Mouse (Mus musculus): ENCODE results near the gene Ruvbl2. TPM values are rescaled to one million over a fixed set of nuclear protein-coding genes. Genes with fewer than 3 reads are reported as not detected.

Gene Ruvbl2
- polyA plus RNA-seq, 1 experiment from 2014 or later = 175 TPM

DNA sequence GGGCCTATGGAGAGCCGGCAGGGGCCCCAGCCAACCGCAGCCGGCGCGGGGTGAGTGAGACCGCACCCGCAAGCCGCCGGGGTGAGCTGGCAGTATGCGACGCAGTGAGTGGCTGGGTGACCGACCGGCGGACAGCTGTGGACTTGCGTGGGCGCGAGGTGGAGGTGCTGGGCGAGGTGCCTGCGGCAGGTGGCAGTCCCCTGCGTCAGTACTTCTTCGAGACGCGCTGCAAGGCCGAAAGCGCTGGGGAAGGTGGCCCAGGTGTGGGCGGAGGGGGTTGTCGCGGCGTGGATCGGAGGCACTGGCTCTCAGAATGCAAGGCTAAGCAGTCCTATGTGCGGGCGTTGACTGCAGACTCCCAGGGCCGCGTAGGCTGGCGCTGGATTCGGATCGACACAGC is 22.3 kb downstream of the Ruvbl2 start:
- Histone ChIP-seq H3K9me3 (no peaks in the 10 kb centered on the region), H3K27me3 (peaks cover 98% of the 10 kb centered on the region), H3K27ac (no peak overlapping the region), H3K36me3 (replicated peaks) (0 out of 2 replicates have a peak, but pooled peaks cover 2% of the 10 kb centered on the region), H3K4me1 (peaks cover 18% of the 10 kb centered on the region), H3K4me2 (no peak overlapping the region), H3K4me3 (replicated peaks) (peak overlapping the region; percentile 19; the same call in 1 of the 2 replicates), H3K9ac (no peak overlapping the region)
- WGBS = 13% methylated on average over 37 of the region's 37 CpGs
- no peak for ATAC-seq (ENCODE audit: low FRiP score)

DNA sequence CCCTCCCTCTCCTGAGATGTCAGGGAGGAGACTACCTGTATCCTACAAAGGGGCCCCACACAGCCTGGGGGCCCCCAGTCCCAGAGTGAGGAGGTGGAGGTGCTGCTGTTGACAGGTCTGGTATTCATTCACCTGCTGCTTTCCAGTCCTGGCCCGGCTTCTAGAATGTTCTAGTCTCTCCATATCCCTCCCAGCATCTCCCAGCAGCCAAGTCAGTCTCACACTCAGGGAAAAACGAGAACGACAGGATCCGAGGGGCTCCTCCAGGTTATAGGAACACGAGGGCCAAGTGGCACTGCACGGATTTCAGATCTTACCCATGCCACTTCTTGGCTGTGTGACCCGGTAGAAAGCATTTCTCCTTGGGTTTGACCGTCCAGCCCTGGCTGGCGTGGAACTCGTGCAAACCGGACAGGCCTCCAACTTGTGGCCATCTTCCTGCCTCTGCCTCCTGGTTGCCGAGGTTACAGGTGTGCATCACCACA is 23.1 kb downstream of the Ruvbl2 start:
- Histone ChIP-seq H3K27ac (no peak overlapping the region), H3K9ac (no peak overlapping the region), H3K27me3 (peaks cover 98% of the 10 kb centered on the region), H3K4me1 (peaks cover 18% of the 10 kb centered on the region), H3K9me3 (no peaks in the 10 kb centered on the region), H3K4me2 (no peak overlapping the region), H3K36me3 (replicated peaks) (no peaks in the 10 kb centered on the region), H3K4me3 (replicated peaks) (no peak overlapping the region)
- no peak for ATAC-seq (ENCODE audit: low FRiP score)
- 50% methylated on average over 12 of the region's 12 CpGs for WGBS

DNA sequence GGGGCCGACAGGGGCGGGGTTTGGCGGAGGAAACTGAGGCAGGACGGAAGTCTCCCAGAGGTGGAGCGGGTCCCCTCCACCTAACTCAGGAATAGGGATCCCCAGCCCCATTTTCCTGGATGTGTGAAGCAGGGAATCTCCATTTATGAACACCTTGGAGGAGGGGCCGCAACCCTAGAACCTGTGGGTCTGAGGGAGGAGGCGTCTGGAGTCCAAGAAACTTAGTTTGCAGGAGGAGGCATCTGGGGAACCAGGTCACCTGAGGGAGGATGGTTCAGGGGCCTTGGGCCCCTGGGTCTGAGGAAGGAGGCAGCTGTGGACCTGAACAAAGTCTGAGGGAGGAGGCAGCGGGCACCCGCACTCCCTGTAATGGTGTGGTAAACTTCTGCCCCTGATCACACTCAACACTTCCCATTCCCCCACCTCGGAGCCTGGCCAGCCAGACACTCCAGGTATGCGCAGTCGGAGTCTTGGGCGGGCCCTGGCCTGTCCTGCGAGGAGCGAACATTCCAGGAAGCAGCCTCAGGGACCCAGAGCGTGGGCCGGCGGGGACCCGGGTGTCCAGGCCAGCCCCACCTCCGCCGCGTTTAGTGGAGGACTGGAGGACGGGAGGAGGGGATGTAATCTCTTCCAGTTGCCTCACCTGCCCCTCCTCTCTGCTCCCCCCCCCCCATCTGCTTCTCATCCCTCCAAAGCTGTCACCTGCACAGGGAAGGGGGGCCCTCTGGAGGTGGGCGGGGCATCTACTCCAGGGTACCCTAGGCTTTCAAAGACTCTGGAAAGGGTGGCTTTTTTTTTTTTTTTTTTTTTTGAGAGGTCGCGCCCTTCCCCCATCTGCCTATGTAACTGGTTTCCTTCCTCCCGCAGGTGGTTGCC is 23.8 kb downstream of the Ruvbl2 start:
- Histone ChIP-seq H3K4me3 (replicated peaks) (peak overlapping the region; percentile 52), H3K27ac (no peak overlapping the region), H3K27me3 (peaks cover 98% of the 10 kb centered on the region), H3K9me3 (no peaks in the 10 kb centered on the region), H3K4me1 (peaks cover 18% of the 10 kb centered on the region), H3K9ac (peak overlapping the region; percentile 61), H3K4me2 (peak overlapping the region; percentile 86), H3K36me3 (replicated peaks) (no peaks in the 10 kb centered on the region)
- WGBS = 2% methylated on average over 25 of the region's 27 CpGs
- ATAC-seq (ENCODE audit: low FRiP score) = peak; percentile 42; the same call in 1 of the 2 replicates

DNA sequence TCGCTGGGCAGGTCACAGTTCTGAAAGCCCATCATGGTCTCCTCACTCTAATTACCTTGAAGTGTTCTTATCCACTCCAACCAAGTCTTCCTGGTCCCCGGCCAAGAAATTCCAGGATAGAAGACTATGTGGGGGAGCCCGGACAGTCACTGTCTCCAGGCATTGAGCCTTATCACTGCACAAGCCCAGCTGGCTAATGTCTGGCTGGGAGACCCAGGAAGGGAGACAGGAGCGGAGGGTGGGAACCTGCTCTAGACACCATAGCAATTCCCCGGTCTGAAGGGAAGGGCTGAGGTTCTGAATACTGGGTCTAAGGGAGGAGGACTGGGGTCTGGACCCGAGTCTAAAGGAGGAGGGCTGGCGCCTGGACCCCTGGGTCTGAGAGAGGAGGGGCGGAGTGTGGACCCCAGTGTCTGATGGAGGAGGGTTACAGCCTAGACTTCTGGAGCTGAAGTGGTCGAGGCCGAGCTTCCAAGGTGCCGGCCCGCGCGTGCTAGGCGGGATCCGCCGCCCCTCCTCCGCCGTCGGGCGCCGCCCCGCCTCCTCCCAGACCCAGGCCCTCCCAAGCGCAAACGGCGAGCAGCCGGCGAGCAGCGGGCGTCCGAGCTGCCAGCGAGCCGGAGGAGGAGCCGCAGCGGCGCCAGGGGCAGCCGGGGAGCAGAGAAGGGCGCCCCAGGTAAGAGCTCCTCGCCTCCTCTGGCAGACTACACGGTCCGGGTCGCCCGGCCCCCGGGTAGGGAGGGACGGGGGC is 24.6 kb downstream of the Ruvbl2 start, which contains the start of gene Ntf5:
Ntf5 (plus strand) TSS at position 583 of the 751 bp plus-strand sequence.
- 3% methylated on average over 39 of the region's 45 CpGs for WGBS
- Histone ChIP-seq H3K9me3 (no peaks in the 10 kb centered on the region), H3K36me3 (replicated peaks) (no peaks in the 10 kb centered on the region), H3K4me3 (replicated peaks) (peak within 1 kb of the TSS; percentile 52), H3K4me2 (peak within 1 kb of the TSS; percentile 86), H3K27ac (no peak within 1 kb of the TSS), H3K9ac (peak within 1 kb of the TSS; percentile 61), H3K4me1 (peaks cover 18% of the 10 kb centered on the region), H3K27me3 (peaks cover 98% of the 10 kb centered on the region)
- ATAC-seq (ENCODE audit: low FRiP score) = peak; percentile 69

DNA sequence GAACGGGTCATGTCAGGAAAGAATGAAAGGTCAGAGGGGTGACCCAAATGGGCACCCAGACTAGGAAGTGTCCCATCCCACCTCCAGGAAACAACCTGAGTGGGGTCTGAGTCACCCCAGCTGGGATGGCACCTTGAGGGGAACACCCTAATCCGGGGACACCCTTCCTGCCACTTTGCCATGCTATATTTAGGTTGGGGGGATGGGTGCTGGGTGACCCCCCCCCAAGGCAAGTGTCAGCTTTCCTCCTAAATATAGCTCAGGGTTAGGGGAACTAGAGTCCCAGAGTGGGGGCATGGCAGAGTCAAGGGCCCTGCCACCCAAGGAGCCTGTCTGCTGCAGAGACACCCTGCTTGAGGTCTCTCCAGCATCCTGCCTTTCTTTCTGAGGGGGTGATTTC is 25.5 kb downstream of the Ruvbl2 start:
- no peak overlapping the region for H3K4me2 ChIP-seq
- peaks cover 98% of the 10 kb centered on the region for H3K27me3 ChIP-seq
- no peak for ATAC-seq (ENCODE audit: low FRiP score)
- no peaks in the 10 kb centered on the region for H3K36me3 ChIP-seq (replicated peaks)
- no peak overlapping the region for H3K27ac ChIP-seq
- H3K4me1 ChIP-seq = peaks cover 15% of the 10 kb centered on the region
- H3K4me3 ChIP-seq (replicated peaks) = no peak overlapping the region
- no peak overlapping the region for H3K9ac ChIP-seq
- H3K9me3 ChIP-seq = no peaks in the 10 kb centered on the region
- WGBS = 90% methylated on average over 2 of the region's 2 CpGs

DNA sequence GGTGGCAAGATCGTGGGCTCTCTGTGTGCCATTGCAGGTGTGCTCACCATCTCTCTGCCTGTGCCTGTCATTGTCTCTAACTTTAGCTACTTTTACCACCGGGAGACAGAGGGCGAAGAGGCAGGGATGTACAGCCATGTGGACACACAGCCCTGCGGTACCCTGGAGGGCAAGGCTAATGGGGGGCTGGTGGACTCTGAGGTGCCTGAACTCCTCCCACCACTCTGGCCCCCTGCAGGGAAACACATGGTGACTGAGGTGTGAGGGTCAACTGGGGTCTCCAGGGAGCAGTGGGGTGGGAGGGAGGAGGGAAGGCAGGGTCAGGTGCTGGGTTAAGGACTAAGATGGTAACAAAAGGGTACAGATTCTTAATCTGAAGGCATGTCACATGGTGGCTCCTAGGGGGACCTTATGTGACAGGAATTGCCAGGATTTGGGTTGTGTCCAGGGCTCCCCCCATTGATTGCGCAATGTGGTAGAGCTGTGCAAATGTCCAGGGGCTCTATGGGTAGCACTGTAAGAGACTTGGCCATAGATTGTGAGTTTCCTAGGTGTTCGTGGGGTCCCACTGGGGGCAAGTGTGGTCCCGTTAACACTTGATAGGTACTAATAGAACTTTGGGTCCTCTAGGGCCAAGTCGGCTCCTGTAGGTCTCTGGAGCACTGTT is 28.3 kb downstream of the Ruvbl2 start:
- 88% methylated on average over 8 of the region's 8 CpGs for WGBS
- H3K4me3 ChIP-seq (replicated peaks) = no peak overlapping the region
- no peak overlapping the region for H3K9ac ChIP-seq
- H3K4me1 ChIP-seq = peaks cover 27% of the 10 kb centered on the region
- H3K9me3 ChIP-seq = no peaks in the 10 kb centered on the region
- H3K27ac ChIP-seq = no peak overlapping the region
- H3K27me3 ChIP-seq = peaks cover 97% of the 10 kb centered on the region
- no peak for ATAC-seq (ENCODE audit: low FRiP score)
- H3K4me2 ChIP-seq = no peak overlapping the region
- H3K36me3 ChIP-seq (replicated peaks) = no peaks in the 10 kb centered on the region

DNA sequence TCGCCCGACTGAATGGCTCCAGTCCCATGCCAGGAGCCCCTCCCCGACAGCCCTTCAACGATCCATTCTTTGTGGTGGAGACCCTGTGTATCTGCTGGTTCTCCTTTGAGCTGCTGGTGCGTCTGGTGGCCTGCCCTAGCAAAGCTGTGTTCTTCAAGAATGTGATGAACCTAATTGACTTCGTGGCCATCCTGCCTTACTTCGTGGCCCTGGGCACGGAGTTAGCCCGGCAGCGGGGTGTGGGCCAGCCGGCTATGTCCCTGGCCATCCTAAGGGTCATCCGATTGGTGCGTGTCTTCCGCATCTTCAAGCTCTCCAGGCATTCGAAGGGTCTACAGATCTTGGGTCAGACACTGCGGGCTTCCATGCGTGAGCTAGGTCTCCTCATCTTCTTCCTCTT is 28.9 kb downstream of the Ruvbl2 start:
- no peak overlapping the region for H3K4me3 ChIP-seq (replicated peaks)

DNA sequence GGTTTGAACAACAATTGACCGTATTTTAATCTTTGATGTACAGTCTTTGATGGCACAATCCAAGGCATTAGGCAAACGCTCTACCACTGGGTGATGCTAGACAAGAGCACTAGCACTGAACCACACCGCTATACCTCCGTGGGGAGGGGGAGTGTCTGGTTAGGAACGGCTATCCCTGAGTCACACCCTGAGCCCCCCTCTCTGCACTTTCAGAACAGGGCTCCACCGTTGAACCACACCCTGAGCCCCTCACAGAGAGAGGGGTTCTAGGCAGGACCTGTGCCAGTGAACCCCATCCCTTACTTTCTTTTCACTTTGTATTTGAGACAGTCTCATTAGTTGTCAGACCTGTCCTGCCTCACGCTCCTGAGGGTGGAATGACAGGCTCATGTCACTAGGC is 29.5 kb downstream of the Ruvbl2 start:
- Histone ChIP-seq H3K4me1 (peaks cover 16% of the 10 kb centered on the region), H3K36me3 (replicated peaks) (no peaks in the 10 kb centered on the region), H3K4me2 (no peak overlapping the region), H3K27ac (no peak overlapping the region), H3K9ac (no peak overlapping the region), H3K9me3 (no peaks in the 10 kb centered on the region), H3K4me3 (replicated peaks) (no peak overlapping the region), H3K27me3 (peaks cover 85% of the 10 kb centered on the region)
- no peak for ATAC-seq (ENCODE audit: low FRiP score)
- 71% methylated on average over 7 of the region's 7 CpGs for WGBS

More for the DNA sequence above, 28.9 kb downstream of the Ruvbl2 start:
- no peaks in the 10 kb centered on the region for H3K9me3 ChIP-seq
- no peak overlapping the region for H3K9ac ChIP-seq
- WGBS = 86% methylated on average over 17 of the region's 17 CpGs
- H3K27ac ChIP-seq = no peak overlapping the region
- no peak overlapping the region for H3K4me2 ChIP-seq
- peaks cover 22% of the 10 kb centered on the region for H3K4me1 ChIP-seq
- H3K27me3 ChIP-seq = peaks cover 90% of the 10 kb centered on the region
- no peak for ATAC-seq (ENCODE audit: low FRiP score)
- H3K36me3 ChIP-seq (replicated peaks) = no peaks in the 10 kb centered on the region

DNA sequence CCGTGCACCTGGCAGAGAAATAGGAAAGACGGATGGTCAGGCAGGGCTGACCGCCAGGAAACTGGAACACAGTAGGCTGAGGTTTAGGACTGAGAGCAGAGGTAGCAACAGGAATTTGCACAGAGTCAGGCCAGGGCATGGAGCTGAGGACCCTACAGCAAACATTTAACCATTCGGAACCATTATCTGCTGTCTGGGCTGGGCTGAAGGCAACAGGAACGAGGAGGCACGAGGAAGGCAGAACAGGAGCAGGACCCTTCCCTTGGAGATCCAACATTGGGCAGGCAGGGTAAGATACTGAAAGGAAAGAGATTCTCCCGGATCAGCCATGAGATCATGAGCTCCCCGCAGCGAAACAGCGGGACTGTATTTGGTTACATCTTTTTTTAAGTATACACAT is 30.1 kb downstream of the Ruvbl2 start:
- no peak overlapping the region for H3K4me2 ChIP-seq
- peaks cover 85% of the 10 kb centered on the region for H3K27me3 ChIP-seq
- H3K4me1 ChIP-seq = peaks cover 13% of the 10 kb centered on the region
- no peak for ATAC-seq (ENCODE audit: low FRiP score)
- no peak overlapping the region for H3K9ac ChIP-seq
- H3K4me3 ChIP-seq (replicated peaks) = no peak overlapping the region
- H3K27ac ChIP-seq = no peak overlapping the region
- no peaks in the 10 kb centered on the region for H3K9me3 ChIP-seq
- H3K36me3 ChIP-seq (replicated peaks) = no peaks in the 10 kb centered on the region
- WGBS = 86% methylated on average over 10 of the region's 10 CpGs

DNA sequence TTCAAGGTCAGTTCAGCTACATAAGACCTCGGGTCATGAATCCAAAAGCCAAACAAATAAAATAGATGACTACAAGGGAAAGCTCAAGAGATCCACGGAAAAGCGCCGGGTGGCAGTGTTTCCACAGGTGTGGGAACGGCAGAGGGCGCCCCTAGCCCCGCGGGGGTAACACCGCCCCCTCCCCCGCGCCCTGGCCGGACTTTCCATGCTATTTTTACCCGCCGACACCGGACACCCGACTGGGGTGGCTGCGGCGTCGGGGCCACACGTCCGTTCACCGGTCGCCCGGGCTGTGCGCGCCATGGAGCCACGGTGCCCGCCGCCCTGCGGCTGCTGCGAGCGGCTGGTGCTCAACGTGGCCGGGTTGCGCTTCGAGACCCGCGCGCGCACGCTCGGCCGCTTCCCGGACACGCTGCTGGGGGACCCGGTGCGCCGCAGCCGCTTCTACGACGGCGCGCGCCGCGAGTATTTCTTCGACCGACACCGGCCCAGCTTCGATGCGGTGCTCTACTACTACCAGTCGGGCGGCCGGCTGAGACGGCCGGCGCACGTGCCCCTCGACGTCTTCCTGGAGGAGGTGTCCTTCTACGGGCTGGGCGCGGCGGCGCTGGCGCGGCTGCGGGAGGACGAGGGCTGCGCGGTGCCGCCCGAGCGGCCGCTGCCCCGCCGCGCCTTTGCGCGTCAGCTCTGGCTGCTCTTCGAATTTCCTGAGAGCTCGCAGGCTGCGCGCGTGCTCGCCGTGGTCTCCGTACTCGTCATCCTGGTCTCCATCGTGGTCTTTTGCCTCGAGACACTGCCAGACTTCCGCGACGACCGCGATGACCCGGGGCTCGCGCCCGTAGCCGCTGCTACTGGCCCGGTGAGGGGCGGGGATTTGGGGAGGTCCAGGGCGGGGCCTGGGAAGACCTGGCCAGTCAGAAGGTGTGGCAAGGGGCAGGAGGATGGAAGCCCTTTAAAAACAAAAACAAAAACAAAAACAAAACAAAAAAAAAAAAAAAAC is 31.4 kb downstream of the Ruvbl2 start:
- no peaks in the 10 kb centered on the region for H3K36me3 ChIP-seq (replicated peaks)
- no peaks in the 10 kb centered on the region for H3K9me3 ChIP-seq
- peak overlapping the region; percentile 33 for H3K4me3 ChIP-seq (replicated peaks)
- 4% methylated on average over 107 of the region's 114 CpGs for WGBS
- peaks cover 80% of the 10 kb centered on the region for H3K27me3 ChIP-seq
- H3K27ac ChIP-seq = no peak overlapping the region
- peaks cover 13% of the 10 kb centered on the region for H3K4me1 ChIP-seq
- H3K9ac ChIP-seq = peak overlapping the region; percentile 25; the same call in 1 of the 2 replicates
- H3K4me2 ChIP-seq = peak overlapping the region; percentile 46
- ATAC-seq (ENCODE audit: low FRiP score) = no peak

All from forebrain, embryonic 12.5 days (tissue).